Mouse (Mus musculus): ENCODE measurements around the gene Cnot10.

Gene Cnot10

DNA sequence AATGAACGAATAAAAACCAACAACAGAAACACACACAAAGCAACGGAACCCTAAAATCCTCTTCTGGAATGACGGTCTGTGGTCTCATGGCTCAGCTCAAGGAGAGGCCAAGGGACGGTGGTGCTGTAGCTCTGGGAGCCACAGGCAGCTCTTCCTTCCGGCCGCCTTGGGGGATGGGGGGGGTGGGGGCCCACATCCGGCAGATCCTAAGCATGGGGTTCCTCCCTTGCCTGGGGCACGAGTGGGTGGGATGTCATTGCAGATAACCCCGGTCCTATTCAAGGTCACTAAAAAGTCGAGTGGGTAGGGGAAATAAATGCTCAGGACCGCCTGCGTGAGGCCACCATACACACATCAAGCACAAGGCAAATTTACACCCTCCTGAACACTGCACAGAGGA is 93.2 kb downstream of the Cnot10 start:
- DNase-seq (ENCODE audit: low spot score in 2 of 2) = no peak

DNA sequence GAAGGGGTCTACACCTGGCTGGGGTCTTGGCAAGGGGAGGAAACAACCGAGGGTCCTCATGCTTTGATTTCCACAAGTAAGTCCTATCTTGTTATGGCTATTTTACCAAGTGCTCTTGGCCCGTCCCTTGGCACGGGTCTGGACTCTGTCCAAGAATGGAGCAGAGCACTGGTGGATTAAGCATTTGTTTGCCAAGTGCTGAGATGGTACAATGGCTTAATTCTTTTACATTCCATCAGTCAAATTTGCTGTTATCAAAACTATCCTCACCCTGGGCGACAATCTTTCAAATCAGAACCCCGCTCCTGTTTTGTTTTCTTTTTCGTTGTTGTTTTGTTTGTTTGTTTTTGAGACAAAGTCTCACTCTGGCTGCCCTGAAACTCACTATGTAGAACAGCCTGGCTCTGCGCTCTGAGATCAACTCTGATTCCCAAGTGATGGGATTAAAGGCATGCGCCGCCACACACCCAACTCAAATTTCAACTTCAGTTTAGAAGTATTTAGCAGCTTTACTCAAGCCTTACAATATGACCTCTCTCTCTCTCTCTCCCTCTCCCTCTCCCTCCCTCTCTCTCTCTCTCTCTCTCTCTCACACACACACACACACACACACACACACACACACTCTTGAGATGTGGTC is 95.1 kb downstream of the Cnot10 start:
- DNase-seq (ENCODE audit: low spot score in 2 of 2) = no peak

DNA sequence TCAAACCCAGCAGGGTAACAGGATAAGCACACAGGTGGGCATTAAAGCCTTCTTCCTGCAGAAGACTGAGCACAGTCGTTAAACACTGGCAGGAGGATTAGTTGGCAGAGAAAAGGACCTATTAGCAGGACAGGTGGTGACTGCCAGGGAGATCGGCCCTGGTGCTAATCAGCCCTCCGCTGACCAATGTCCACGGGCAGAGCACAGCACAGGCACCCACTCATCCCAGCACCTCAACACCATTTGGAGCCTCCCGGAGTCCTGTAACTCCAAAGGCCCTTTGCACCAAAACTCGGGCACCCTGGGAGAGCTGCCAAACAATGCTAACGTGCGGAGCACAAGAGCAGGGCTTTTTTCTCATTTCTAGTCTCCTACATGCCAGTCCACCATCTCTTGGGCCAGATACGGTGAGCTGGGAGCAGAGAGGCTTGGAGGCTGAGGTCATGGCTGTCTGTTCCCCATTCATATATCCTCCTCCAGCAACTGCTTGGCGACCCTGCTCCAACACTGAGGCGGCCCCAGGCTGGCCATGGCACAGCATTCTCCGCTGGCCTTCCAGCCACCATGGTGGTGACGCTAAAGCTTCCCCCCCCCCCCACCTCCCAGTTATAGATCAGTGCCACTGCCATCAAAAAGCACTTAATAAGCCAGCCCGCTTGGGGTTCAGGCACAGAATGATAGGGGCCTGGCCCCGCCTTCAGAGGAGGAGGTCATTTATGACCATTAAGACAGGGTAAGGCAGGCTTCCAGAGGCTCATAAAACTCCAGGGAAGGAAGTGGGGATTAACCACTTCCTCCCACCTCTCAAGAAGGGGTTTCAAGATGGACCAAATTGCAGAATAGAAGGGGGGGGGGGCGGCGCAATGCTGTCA is 95.9 kb downstream of the Cnot10 start:
- DNase-seq (ENCODE audit: low spot score in 2 of 2) = no peak

DNA sequence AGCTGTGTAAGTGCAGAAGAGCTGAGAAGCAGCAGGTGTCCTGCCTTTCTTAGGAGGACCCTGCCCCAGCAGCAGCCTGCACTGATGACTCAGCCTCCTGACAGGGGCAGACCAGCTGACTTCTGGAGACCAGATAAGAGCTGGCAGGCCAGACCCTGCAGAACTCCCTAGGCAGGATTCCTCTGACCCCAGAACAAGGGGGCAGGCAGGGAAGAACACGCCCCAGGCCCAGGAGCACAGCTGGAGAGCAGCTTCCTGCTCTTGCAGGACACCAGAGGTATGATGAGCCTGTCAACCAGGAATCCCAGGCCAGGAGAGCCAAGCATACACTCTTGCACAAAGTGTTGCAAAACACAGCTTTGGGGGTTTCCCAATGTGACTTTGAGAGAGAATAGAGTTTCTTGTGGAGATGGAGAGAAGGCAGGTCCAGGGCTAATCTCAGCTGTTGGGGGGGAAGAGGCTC is 98.7 kb downstream of the Cnot10 start:
- DNase-seq (ENCODE audit: low spot score in 2 of 2) = no peak

DNA sequence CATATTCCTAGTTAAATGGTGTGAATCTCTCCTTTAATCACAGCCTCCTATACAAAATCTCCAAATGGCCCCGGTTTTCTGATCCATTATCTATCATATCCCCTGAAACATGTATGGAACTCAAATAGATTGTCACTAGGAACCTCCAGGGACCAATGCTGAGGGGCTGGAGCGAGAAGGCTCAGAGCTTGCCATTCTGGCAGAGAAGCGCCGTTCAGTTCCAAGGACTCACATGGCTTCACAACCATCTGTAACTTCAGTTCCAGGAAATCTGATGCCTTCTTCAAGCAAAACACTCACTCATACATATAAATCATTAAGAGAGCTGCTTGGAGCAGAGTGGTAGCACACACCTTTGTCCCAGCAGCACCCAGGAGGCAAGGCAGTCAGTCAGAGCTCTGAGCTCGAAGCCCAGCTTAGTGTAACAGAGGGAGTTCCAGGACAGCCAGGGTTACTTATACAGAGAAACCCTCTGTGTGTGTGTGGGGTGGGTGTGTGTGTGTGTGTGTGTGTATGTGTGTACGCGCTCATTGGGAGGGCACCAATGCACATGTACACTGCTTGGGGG is 100.9 kb downstream of the Cnot10 start:
- DNase-seq (ENCODE audit: low spot score in 2 of 2) = no peak

DNA sequence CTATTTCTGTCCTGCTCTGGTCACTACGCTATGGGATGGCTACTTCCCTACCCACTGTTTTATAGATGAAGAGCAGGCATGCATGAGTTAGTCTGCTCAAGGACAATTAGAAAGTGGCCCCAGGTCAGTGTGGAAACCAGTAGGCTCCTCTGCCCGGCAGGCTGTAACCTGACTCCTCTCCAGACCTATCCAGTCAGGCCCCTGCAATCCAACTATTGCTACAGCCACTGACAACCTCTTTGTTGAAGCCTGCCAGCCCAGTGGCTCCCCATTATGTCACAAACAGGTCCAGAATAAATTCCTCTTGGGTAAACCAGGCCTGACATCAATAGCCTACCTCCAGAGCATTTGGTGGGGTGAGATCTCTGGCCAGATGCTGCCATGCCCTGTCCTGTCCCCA is 103.4 kb downstream of the Cnot10 start:
- no peak for DNase-seq (ENCODE audit: low spot score in 2 of 2)
